Mouse (Mus musculus) spleen, adult 2 months (tissue): ENCODE measurements at regions not wholly inside any gene's neighbourhood (a gene's known extent, or its start where the extent isn't known, plus 50 kb on each side); places are given as distances from the start of the nearest gene placed in this dataset.

Experiments
- CTCF ChIP-seq: fragments of 200-500 bp; IDR thresholded peaks from 2 replicates; pipeline ENCODE4 v1.5.1; 2011; ENCODE audit warnings: mild to moderate bottlenecking, inconsistent platforms; ENCODE audit not compliant: insufficient read depth, insufficient read length, insufficient replicate concordance; ENCODE audit errors: extremely low read depth
- POLR2A ChIP-seq: fragments of 200-500 bp; IDR thresholded peaks from 2 replicates; pipeline ENCODE4 v1.6.1; 2011; ENCODE audit warnings: low read depth, low read length, inconsistent platforms

DNA sequence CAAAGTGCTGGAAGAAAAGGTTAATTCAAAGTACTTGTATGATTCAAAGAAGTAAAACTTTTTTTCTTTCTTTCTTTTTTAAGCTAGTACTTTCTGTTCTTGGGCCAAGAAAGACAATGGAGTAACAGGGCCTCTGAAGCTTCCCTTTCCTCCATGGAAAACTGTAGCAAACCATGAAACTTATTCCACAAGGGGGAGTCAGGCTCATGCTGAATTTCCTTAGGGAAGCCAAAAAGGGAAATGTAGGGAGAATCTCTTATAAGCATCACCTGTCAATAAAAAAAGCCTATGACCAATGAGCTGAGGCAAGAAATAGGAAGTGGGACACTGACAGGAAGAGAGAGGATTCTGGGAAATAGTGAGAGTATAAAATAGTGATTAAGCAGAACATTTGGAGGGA, 190.7 kb upstream of the Nabp1 start:
- no peak for TF ChIP-seq POLR2A
- no peak for TF ChIP-seq CTCF
